Mouse (Mus musculus): ENCODE results near the gene Eif4enif1.

Gene Eif4enif1

DNA sequence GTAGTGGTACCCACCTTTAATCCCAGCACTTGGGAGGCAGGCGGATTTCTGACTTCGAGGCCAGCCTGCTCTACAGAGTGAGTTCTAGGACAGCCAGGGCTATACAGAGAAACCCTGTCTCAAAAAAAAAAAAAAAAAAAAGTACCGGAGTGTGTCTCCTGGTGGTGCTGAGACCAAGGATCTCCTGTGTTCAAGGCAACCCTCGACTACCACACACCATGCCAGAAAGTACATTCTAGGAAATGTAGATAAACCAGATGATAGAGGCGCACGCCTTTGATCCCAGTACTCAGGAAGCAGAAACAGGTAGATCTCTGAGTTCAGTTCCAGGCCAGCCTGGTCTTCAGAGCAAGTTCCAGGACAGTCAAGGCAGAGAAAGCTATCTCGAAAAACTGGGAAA is 64.9 kb downstream of the Eif4enif1 start:
- DNase-seq (ENCODE audit: low spot score in 2 of 2), result no peak

DNA sequence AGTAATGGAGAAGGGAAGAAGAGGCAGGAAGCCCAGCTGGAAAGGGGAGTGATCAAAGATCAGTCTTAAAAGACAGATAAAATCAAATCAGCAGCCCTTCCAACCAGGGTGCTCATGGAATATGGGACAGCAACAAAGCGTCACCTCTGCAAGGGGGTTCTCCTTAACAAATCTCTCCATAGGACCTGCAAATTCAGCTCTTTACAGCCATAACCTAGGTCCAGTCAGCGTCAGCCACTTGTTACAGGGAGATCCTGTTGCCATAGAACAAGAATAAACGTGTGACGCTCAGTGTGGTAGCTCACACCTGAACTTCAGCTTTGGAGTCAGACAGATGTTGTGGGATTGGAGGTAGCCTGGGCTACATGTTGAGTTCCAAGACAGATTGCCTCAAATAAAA is 67.0 kb downstream of the Eif4enif1 start:
- no peak for DNase-seq (ENCODE audit: low spot score in 2 of 2)

DNA sequence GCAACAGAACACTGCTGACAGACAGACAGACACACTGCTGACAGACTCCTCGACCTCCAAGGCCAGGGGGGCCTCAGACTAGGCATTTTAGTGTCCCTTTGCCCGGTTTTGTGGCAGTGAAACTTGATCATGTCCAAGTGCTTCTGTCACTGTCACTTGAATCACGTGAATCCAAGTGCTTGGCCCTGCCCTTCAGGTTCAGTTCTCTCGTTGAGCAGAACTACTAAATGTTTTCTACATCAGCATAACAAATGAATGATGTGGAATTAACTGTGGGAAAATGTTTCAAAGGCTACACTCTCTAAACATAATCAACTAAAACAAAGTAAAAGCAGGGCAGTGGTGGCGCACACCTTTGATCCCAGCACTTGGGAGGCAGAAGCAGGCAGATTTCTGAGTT is 76.2 kb downstream of the Eif4enif1 start:
- no peak for DNase-seq (ENCODE audit: low spot score in 2 of 2)

DNA sequence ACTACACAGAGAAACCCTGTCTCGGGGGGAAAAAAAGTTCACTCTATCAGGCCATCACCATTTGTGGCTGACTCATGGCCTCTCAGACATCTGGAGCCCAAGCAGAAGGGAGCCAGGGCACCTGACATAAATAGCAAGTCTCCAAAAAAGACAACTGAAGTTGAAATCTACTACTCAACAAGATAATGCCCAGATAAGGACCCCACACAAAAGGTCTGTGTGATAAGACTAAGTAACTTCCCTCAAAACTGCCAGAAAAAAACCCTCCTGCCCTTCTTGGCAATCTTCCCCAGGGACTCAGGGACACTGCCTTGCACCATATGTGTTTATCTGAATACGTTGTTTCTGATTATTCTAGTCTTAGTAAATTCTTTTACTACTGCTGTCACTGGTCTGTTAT is 77.5 kb downstream of the Eif4enif1 start:
- DNase-seq (ENCODE audit: low spot score in 2 of 2), result no peak

DNA sequence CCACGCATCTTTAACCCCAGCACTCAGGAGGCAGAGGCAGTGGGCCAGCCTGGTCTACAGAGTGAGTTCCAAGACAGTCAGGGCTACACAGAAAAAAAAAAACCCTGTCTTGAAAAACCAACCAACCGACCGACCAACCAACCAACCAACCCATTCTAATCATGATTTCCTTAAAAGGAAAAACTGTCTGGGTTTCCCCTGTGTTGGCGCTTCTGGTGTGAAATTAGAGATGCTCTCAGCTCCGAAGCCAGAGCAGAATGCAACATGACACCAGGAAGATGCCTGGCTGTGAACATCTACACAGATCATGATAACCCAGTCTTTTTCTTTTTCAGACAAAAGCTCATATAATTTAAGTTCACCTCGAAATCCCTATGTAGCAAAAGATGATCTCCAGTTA is 80.7 kb downstream of the Eif4enif1 start:
- no peak for DNase-seq (ENCODE audit: low spot score in 2 of 2)

DNA sequence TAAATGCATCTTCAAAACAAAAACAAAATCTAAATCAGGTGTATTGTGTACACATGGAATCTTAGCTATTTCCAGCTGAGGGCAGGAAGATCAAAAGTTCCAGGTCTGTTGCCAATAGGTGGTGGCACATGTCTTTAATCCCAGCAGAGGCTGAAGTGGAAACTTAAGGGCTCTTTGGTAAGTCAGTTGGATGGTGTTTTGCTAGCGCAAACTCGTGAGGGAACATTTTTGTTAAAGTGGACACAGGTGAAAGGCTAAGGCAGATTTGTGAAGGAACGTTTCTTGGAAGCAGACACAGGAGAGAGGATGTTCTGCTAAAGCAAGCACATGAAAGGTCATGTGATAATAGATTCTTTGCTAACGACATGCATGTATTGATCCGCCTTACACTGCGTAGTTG is 81.5 kb downstream of the Eif4enif1 start:
- no peak for DNase-seq (ENCODE audit: low spot score in 2 of 2)

DNA sequence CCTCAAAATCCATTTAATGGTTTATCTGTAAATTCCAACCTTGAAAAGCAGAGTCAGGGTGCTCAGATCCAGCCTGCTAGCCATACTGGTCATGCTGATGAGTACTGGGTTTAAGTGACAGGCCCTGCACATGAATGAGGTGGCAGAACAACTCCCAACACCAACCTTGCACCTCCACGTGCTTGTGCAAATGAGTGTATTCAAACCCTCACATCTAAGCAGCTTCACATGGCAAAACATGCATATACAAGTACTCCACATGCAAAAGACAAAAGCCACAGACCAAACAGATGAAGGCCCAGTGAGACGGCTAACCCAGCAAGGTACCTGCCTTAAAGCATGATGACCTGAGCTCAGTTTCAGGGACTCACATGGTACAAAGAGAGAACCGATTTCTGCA is 83.7 kb downstream of the Eif4enif1 start:
- DNase-seq (ENCODE audit: low spot score in 2 of 2), result no peak

DNA sequence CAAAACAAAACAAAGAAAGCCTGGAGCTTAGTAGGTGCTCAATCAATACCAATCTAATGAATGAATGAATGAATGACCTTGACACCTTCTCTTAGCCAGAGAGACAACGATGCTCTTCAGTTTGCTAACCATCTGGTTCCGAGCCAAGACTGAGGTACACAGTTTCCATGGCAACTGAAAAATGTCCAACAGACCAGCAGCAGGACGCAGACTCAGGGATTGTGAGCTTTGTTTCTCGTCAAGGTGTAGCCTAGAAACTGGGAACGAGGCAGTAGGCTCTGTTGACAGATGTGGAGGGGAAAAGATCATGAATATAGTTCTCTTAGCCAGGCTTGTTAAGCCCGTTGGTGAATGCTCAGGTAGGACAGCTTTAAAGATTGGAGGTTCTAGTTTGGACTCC is 84.9 kb downstream of the Eif4enif1 start:
- no peak for DNase-seq (ENCODE audit: low spot score in 2 of 2)

DNA sequence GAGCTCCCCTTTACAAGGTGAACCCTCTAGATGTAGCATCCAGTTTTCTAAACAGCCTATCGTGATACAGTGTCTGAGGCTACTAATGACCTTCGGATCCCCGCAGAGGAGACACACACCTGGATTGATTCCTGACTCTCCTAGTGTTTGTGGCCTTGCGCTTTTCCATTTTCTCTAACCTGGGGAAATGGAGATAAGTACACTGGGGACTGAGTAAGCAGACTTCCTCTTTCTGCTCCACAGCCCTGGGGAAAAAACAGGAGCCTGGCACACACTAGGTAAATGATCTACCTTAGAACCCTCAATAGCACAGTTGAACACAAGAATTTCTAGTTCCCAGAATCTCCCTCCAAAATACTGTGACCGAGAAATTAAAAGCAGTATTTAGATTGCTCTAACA is 85.7 kb downstream of the Eif4enif1 start:
- DNase-seq (ENCODE audit: low spot score in 2 of 2), result no peak

DNA sequence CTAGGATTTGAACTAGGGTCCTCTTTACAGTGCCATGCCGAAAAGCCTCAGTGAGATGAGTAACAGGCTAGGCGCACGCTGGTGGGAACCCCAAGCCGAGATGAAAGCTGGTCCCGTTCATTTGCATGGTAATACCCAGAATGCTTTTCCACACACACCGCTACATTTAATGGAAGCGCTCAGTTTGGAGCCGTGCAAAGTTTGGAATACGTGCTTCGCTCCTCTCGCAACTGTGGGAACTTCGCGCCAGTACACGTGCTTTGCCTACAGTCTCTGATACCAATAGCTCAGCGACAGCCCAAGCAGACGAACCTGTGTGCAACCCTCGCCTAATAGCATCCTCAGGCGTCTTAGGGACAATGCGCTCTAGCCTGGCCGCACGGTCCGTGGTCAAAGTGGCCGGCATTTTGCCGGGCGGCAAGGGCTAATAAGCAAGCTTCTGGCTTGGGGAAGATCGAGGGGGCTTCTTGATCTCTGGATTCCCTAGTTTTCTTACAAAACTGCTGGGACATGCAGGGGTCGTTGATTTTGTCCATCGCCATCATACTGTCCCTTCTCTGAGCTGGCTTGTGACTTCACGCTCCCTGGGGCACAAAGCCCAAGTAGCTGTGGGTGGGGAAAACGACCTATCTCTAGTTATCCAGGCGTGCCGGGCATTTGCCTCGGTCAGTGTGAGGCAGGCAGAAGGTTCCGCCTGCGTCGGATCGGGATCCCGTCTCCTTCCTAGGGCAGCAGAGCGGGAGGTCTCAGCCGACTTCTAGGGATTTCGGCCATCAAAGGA is 86.5 kb downstream of the Eif4enif1 start, which contains the start of gene Patz1:
TSS of gene Patz1 (plus strand) at position 354 of the 781 bp plus-strand sequence.
- peak in 1 of 2 experiments; percentile 55 for DNase-seq (ENCODE audit: low spot score in 2 of 2)

DNA sequence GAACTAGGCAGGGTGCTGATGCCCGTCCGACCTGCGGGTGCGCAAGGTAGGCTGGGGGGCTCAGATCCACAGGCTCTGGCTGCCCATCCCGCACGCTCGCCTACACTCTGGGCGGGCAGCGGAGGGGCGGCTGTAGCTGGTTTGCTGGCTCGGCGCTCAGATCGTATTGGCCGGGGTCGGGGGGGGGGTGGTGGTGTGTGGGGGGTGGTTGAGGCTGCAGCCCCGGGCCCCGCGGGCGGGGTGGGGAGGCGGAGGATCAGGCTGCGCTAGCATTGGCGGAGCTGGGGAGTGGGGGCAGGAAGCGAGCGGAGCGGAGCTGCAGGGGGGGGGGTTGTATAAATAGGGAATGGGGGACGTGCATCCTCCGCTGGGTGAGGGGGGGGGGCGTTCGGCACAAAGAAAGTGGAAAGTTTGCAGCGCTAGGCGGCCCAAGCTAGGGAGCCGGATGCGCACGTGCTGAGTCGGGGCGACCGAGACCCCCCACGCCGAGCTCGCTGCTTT is 87.2 kb downstream of the Eif4enif1 start:
- DNase-seq (ENCODE audit: low spot score in 2 of 2), result peak; percentile 66 to 81

DNA sequence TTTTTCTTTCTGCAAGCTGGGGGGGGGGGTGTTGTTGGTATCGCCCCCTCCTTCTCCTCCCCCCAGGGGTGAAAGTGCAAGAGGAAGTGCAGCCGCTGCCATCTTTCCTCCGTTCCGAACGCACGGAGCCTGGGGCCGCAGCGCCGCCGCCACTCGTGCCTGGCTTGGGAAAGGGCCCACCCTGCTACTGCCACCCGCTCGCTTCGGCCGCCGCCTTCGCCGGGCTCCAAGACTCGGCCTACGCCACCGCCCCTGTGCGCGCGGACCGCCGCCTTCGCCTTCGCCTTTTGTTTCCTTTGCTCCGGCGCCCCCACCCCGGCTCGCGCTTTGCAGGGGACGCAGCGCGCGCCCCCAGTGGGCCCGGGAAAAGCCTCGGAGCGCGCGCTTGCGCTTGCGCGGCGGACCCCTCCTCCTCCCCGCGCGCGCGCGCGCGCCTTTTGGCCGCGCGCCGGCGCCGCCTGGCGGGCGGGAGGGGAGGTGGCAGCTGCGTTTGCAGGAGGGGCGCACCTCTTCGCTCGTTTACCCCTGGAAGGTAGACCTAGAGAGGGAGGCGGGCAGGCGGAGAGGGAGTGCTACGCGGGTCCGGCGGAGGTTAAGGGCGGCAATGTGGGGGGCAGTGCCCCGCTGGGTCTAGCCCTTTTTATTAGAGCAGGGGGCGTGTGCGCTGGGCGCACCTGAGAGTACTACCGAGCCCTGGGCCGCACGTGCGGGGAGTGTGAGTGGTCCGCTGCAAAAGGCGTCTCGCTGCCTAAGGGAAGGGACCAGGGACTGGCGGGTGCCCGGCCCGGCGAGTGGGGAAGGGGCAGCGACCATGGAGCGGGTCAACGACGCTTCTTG is 87.8 kb downstream of the Eif4enif1 start:
- DNase-seq (ENCODE audit: low spot score in 2 of 2), result peak; percentile 72 to 89

DNA sequence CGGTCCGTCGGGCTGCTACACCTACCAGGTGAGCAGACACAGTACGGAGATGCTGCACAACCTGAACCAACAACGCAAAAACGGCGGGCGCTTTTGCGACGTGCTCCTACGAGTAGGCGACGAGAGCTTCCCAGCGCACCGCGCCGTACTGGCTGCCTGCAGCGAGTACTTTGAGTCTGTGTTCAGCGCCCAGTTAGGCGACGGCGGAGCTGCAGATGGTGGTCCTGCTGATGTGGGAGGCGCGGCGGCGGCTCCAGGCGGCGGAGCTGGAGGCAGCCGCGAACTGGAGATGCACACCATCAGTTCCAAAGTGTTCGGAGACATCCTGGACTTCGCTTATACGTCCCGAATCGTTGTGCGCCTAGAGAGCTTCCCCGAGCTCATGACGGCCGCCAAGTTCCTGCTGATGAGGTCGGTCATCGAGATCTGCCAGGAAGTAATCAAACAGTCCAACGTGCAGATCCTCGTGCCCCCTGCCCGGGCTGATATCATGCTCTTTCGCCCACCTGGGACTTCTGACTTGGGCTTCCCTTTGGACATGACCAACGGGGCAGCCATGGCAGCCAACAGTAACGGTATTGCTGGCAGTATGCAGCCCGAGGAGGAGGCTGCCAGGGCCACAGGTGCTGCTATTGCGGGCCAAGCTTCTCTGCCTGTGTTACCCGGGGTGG is 88.6 kb downstream of the Eif4enif1 start:
- DNase-seq (ENCODE audit: low spot score in 2 of 2), result peak; percentile 61 to 85

DNA sequence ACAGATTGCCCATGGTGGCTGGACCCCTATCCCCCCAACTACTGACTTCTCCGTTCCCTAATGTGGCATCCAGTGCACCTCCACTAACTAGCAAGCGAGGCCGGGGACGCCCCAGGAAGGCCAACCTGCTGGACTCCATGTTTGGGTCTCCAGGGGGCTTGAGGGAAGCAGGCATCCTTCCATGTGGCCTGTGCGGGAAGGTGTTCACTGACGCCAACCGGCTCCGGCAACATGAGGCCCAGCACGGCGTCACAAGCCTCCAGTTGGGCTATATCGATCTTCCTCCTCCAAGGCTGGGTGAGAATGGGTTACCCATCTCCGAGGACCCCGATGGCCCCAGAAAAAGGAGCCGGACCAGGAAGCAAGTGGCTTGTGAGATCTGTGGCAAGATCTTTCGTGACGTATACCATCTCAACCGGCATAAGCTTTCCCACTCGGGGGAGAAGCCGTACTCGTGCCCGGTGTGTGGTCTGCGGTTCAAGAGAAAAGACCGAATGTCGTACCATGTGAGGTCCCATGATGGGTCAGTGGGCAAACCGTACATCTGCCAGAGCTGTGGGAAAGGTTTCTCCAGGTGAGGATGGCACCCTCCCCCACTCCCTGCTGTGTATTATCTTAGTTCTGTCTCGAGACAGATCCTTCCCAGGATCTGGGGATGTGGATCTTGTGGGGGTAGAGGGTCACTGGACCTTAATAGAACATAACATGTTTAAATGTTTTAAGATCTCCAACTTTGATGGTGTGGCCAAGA is 89.3 kb downstream of the Eif4enif1 start:
- DNase-seq (ENCODE audit: low spot score in 2 of 2), result peak; percentile 37 to 79

DNA sequence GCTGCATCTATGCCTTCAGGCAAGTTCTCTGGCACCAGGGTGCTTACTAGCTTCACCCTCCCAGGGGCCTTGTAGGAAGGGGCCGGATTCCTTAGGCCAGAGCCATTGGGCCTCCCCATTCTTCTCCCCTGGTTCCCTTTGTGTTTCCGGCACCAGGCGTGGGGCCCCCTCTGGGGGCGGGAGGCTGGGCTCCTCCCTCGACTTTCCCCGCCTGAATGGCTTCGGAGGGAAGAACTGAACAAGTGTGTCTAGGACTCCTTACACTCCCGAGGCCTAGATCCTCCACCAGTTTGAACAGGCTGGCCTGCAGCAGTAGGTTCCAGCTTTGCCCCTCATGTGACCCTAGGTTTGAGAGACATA is 89.8 kb downstream of the Eif4enif1 start:
- peak; percentile 70 to 84 for DNase-seq (ENCODE audit: low spot score in 2 of 2)

DNA sequence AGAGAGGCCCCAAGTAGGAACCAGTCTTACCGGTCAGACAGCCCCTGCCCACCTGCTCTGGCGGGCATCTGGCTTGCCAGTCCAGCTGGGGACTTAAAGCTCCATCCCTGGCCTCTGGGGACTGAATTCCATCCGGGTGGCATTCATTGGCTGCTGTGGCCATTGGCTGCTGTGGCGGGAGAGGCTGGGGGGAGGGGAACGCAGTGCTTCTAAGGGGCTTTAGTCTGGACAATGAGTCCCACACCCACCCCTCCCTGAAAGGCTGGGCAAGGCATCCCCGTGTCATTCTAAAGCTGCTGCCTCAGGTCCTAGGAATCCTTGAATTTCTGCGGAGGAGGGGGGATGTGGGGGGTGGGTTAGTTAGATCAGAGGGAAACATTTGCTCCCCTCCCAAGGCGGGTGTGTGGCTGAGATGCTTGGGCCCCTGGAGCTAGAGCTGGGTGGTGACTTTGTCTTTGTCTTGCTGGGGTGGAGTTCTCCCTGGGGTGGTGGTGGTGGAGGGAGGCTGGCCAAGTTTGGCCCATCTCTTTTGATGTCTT is 90.6 kb downstream of the Eif4enif1 start:
- DNase-seq (ENCODE audit: low spot score in 2 of 2), result no peak

DNA sequence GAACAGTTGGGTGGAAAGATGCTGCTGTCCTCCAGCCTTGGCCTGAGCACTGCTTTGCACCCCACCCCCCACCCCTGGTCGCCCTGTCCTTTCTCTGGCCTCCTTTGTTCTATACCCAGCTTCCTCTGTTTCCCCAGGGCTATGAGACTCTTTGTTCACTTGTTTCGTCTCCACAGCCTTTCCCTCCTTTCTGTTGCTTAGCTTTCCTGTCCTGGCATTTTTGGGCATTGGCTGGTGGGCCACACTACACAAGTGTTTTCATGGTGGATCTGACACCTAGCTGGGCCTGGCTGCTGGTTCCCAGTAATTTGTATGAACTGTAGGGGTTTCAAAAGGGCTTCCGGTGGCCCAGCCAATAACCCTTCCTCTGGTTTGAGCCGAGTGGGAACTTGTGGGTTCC is 91.2 kb downstream of the Eif4enif1 start:
- no peak for DNase-seq (ENCODE audit: low spot score in 2 of 2)

All from spleen, postnatal 4 days (tissue).